Mouse (Mus musculus): ENCODE data around the gene Olfr871.
"Not testable (repeated sequence)": the region's sequence is repeated elsewhere in the genome, so short reads cannot be mapped to it uniquely, and the experiment has no call there.

GRCm38 (mm10) chr9:20203413-20203984 lies 8.5 kb upstream of the Olfr871 start:
- not testable (repeated sequence) for TF ChIP-seq CTCF (IDR thresholded peaks at IDR 0.05; ENCODE audit: control insufficient read depth, insufficient read depth, insufficient read length); CEBPB (IDR thresholded peaks at IDR 0.05; ENCODE audit: low read depth); MAX (IDR thresholded peaks at IDR 0.05); MYOD1 (IDR thresholded peaks at IDR 0.05; ENCODE audit: control insufficient read depth, insufficient read length, low read depth); USF1 (IDR thresholded peaks at IDR 0.05; ENCODE audit: low read depth); MYOG (IDR thresholded peaks at IDR 0.05; ENCODE audit: control insufficient read depth, extremely low read depth, insufficient read length)

Data from C2C12 (cell line).